Mouse (Mus musculus) lung, postnatal 0 days (tissue): ENCODE results near the gene Ceacam1. TPM values are rescaled to one million over a fixed set of nuclear protein-coding genes. Genes with fewer than 3 reads are reported as not detected.
A peak's percentile ranks its signal among the peaks of the same experiment; 100 is the strongest.

ENCODE experiments used
- ATAC-seq: fragments of 200-750 bp; cut with Nextera tagmentation; 2 replicates; pipeline ENCODE4 v1.8.0; 2017; ENCODE audit warnings: moderate library complexity
- DNase-seq: peaks from one replicate; pipeline ENCODE4 v3.0.0-alpha.2; 2016; ENCODE audit warnings: low spot score
- H3K27ac ChIP-seq: fragments of 300-500 bp; sonication (generic); 2 replicates; pipeline ENCODE4 v1.5.1; 2014; ENCODE audit warnings: antibody characterized with exemption, mild to moderate bottlenecking, low read length, mixed read lengths
- H3K27me3 ChIP-seq: fragments of 300-500 bp; sonication (generic); replicated peaks from 2 replicates; pipeline ENCODE4 v1.6.1; 2014; ENCODE audit warnings: low read length, mixed read lengths; ENCODE audit not compliant: insufficient read depth
- H3K36me3 ChIP-seq: fragments of 300-500 bp; sonication (generic); 2 replicates; pipeline ENCODE4 v1.6.1; 2014; ENCODE audit warnings: low read length, mixed read lengths; ENCODE audit not compliant: insufficient read depth
- H3K4me1 ChIP-seq: fragments of 300-500 bp; sonication (generic); 2 replicates; pipeline ENCODE4 v1.6.1; 2014; ENCODE audit warnings: antibody characterized with exemption, low read depth, low read length, mixed read lengths; ENCODE audit not compliant: insufficient read depth
- H3K4me2 ChIP-seq: fragments of 300-500 bp; sonication (generic); replicated peaks from 2 replicates; pipeline ENCODE4 v1.6.1; 2014; ENCODE audit warnings: low read depth, mild to moderate bottlenecking, low read length, moderate library complexity, mixed read lengths
- H3K4me3 ChIP-seq: fragments of 300-500 bp; sonication (generic); 2 replicates; pipeline ENCODE4 v1.5.1; 2014; ENCODE audit warnings: low read depth, low read length
- H3K9ac ChIP-seq: fragments of 300-500 bp; sonication (generic); replicated peaks from 2 replicates; pipeline ENCODE4 v1.6.1; 2014; ENCODE audit warnings: low read depth, mild to moderate bottlenecking
- H3K9me3 ChIP-seq: fragments of 300-500 bp; sonication (generic); 2 replicates; pipeline ENCODE4 v1.6.1; 2016; ENCODE audit warnings: low read length, mixed read lengths
- CTCF ChIP-seq: IDR thresholded peaks from 2 replicates; pipeline ENCODE4 v1.5.1; 2016; ENCODE audit warnings: antibody characterized with exemption, mild to moderate bottlenecking
- EP300 ChIP-seq: IDR thresholded peaks from 2 replicates; pipeline ENCODE4 v1.6.1; 2016; ENCODE audit warnings: antibody characterized with exemption, mild to moderate bottlenecking, control low read depth
- WGBS: fragments of 180-500 bp; shearing (Covaris S2); extraction: QIAGEN DNeasy Blood & Tissue Kit; methylation state at CpG from one replicate; pipeline ENCODE4 v1.1.7; 2014; 5-methylcytosine and 5-hydroxymethylcytosine counted together
- polyA plus RNA-seq: library from polyadenylated mRNA; unstranded; fragments of >200 nt; fragmentation: Nextera tagmentation; extraction: Ambion mirVana; gene quantifications from 2 replicates; pipeline ENCODE4 v1.2.1, GENCODE M21; 2015

Ceacam1 gene
- polyA plus RNA-seq, 1 experiment from 2014 or later: 23.5 TPM

DNA sequence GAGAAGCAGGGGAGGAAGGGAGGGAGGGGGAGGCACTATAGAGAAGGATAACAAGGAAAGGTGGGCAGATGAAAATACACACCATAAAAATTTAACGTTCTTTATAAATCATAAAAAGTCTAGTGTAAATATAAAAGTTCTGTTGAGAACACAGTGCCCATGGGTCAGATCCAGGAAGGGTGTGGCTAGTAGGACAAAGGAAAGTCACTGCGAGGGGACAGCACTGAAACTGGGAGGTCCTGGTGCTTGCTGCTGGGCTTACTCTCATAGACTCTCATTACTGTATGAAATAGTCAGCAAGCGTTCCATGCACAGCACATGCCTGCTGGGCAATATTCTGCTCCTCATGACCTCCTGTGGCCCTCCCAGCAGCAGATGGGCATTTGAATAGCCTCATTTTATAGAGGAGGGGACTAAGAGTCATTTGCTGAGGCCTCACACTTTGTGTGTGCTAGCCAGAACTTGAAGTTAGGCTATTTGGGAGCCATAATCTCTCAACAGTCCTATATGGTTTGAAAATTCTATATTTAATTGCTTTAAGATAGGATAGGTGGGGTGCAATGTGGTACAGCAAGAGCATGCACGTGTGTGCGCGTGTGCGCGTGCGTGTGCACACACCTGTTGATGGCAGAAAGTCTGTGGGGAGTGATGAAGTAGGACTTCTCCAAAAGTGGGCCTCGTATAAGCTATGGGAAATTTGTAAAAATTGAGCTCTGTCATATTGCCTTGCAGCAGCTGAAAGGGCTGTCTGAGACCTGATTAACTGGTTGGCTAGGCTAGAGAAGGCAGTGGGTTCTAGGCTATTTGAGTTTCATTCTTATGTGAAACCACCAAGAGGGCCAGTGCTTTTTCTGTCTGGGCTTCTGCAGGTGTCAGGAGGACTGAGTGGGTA lies 42.5 kb downstream of the Ceacam1 start:
- Histone ChIP-seq H3K9ac (no peak overlapping the region), H3K4me3 (no peak overlapping the region), H3K9me3 (no peaks in the 10 kb centered on the region), H3K27me3 (no peaks in the 10 kb centered on the region), H3K36me3 (no peaks in the 10 kb centered on the region), H3K4me2 (no peak overlapping the region; the same call in 1 of the 2 replicates), H3K27ac (peak overlapping the region; percentile 82), H3K4me1 (peaks cover 28% of the 10 kb centered on the region; the same call in 1 of the 2 replicates)
- DNase-seq (peak; percentile 68), ATAC-seq (0 out of 2 replicates have a peak, but pooled peaks have one; percentile 14)
- TF ChIP-seq EP300 (peak; percentile 57), CTCF (no peak)
- 77% methylated on average over 10 of the region's 10 CpGs for WGBS

DNA sequence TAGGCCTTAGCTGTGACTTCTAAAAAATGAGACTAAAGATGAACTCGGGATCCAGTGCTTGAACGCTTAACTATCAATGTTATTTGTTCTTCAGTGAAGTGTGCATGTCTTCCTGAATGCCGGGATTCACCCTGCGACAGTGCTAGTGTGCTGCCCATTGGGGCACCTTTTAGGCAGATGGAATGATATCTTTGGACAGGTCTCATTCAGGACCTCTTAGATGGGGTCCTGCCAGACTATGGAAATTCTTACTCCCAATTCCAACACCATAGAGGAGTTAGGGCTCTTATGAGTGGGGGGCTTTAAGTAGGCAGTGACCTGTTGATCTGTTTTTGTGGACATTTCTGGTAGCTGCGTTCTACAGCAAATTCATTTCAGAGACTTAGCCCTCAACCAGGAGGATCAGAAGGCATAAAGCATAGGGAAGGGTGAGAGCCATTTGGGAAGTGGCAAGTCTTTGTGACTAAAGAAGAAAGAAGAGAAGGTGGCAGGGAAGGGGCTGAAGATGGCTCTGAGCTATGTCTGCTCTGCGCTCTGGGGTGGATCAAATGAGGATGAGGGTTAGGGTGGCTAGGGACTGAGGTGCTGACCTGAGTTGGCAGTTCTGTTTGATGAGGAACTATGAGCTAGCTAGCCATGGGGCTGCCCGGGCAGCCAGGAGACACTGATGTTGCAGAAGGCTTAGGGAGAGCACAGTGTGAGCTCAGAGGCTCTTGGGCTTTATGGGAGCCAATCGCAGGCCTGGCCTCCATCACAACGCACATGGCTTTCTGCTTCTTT lies 43.4 kb downstream of the Ceacam1 start:
- H3K9ac ChIP-seq: no peak overlapping the region
- H3K4me3 ChIP-seq: no peak overlapping the region
- H3K9me3 ChIP-seq: no peaks in the 10 kb centered on the region
- H3K36me3 ChIP-seq: no peaks in the 10 kb centered on the region
- WGBS: 83% methylated on average over 9 of the region's 9 CpGs
- no peak for ATAC-seq
- H3K27ac ChIP-seq: peak overlapping the region; percentile 82
- no peak for TF ChIP-seq CTCF
- TF ChIP-seq EP300: no peak
- no peaks in the 10 kb centered on the region for H3K27me3 ChIP-seq
- H3K4me2 ChIP-seq: no peak overlapping the region
- no peak for DNase-seq
- H3K4me1 ChIP-seq: peaks cover 19% of the 10 kb centered on the region; the same call in 1 of the 2 replicates

DNA sequence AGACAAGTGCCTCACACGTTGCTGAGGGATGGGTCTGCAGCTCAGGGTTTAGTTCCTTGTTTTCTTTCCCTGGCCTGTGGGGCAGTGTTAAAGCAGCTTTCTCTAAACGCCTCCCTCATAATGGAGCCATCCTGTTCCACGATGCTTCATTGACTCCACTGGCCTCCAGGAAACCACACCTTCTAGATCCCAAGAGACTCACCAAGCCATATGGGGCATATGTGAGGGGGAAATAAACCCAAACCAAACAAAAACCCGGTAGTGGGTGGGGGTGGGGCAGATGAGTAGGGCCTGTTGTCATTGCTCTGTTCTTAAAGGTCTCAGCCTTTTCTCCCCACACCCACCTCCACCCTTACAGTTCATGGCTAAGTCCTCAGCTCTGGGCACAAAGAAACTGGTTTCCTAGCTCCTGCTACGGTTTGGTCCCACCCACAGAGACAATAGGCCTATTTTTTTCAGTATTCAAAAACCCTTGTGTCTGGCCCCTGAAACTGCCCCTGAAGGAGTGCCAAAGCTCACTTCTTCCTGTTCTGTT lies 44.3 kb downstream of the Ceacam1 start:
- no peaks in the 10 kb centered on the region for H3K27me3 ChIP-seq
- H3K4me2 ChIP-seq: no peak overlapping the region
- no peak overlapping the region for H3K9ac ChIP-seq
- H3K27ac ChIP-seq: peak overlapping the region; percentile 82
- no peaks in the 10 kb centered on the region for H3K9me3 ChIP-seq
- H3K4me1 ChIP-seq: peaks cover 19% of the 10 kb centered on the region; the same call in 1 of the 2 replicates
- WGBS: 12% methylated on average over 5 of the region's 5 CpGs
- no peak overlapping the region for H3K4me3 ChIP-seq
- TF ChIP-seq CTCF (no peak), EP300 (peak; percentile 77)
- no peaks in the 10 kb centered on the region for H3K36me3 ChIP-seq
- peak; percentile 77 for ATAC-seq
- DNase-seq: peak; percentile 79

DNA sequence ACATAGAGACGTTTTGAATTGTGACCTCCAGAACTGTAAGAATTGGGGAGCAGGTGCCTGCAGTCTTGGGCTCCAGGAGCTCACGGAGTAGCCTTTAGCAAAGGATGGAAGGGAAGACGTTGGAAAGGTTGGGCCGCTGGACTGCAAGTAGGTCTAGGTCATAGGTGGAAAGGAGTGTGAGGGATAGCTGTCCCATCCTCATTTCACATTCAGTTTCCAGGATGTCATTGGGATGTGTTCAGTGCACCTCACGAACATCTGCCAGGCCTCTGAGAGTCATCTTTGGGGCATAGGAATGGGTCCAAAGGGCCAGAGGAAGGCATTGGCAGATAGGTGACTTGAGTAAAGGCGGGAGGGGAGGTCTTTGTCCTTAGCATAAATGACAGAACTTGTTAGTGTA lies 45.0 kb downstream of the Ceacam1 start:
- no peak for DNase-seq
- no peak overlapping the region for H3K4me3 ChIP-seq
- H3K9ac ChIP-seq: no peak overlapping the region
- H3K9me3 ChIP-seq: no peaks in the 10 kb centered on the region
- H3K27ac ChIP-seq: peak overlapping the region; percentile 82
- WGBS: 87% methylated on average over 6 of the region's 6 CpGs
- no peaks in the 10 kb centered on the region for H3K36me3 ChIP-seq
- TF ChIP-seq EP300 (no peak), CTCF (no peak)
- no peak overlapping the region for H3K4me2 ChIP-seq
- ATAC-seq: no peak
- peaks cover 19% of the 10 kb centered on the region; the same call in 1 of the 2 replicates for H3K4me1 ChIP-seq
- no peaks in the 10 kb centered on the region for H3K27me3 ChIP-seq

DNA sequence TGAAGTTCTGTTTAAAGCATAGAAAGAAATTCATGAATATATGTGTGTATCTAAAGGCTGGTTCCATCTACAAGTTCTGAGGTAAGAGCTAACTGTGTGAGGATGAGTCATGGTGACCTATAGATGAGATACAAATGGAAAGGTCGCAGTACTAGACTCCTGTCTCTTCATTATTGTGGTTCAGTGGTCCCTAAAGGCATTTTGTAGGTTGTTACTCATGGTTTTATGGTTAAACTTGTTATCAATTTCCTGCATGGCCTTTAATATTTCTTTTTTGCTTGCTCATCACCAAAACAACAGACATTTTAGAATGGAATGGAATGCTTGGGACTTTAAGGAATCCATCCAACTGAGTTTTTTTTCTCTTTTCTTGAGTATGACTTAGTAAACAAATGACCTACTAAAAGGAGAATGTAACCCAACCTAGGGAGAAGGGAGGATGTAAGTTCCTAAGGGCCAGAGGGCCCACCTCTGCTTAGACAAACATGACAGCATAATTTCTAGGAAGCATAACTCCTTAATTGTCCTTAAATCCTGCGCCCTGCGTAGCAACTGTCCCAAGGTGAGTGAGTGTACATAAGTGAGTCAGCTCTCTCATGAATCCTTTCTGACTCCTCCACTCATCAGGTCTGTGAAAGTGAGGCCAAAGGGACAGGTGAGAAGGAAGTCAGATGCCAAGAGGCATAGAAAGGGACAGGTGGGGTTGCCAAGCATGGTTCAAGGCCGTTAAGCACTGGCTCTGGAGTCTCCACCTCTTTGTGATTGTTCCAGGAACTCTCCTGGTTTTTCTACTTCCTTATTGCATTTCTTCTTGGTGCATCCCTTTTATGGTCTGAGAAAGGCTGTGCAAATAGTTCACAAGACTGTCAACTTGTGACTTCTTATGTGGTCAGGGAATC lies 47.3 kb downstream of the Ceacam1 start:
- H3K27me3 ChIP-seq: no peaks in the 10 kb centered on the region
- DNase-seq (peak; percentile 72), ATAC-seq (peak; percentile 63)
- no peak for TF ChIP-seq CTCF
- peak; percentile 85 for TF ChIP-seq EP300
- 62% methylated on average over 4 of the region's 4 CpGs for WGBS
- no peak overlapping the region for H3K9ac ChIP-seq
- H3K4me1 ChIP-seq: peaks cover 12% of the 10 kb centered on the region; the same call in 1 of the 2 replicates
- peak overlapping the region; percentile 34; the same call in 1 of the 2 replicates for H3K27ac ChIP-seq
- no peaks in the 10 kb centered on the region for H3K9me3 ChIP-seq
- no peak overlapping the region for H3K4me3 ChIP-seq
- no peaks in the 10 kb centered on the region for H3K36me3 ChIP-seq
- H3K4me2 ChIP-seq: no peak overlapping the region
